Mouse (Mus musculus) thymus, postnatal 0 days (tissue): ENCODE data around the gene Thumpd2. TPM values are rescaled to one million over a fixed set of nuclear protein-coding genes. Genes with fewer than 3 reads are reported as not detected.

ENCODE experiments used
- DNase-seq: peaks from one replicate; pipeline ENCODE4 v3.0.0-alpha.2; 2015; ENCODE audit warnings: low spot score
- polyA plus RNA-seq: library from polyadenylated mRNA; unstranded; fragments of >200 nt; fragmentation: Nextera tagmentation; extraction: Ambion mirVana; gene quantifications from 2 replicates; pipeline ENCODE4 v1.2.1, GENCODE M21; 2015

Thumpd2 gene
- polyA plus RNA-seq, 1 experiment from 2014 or later: 22.2 TPM

GRCm38 (mm10) chr17:81032957-81033356 is 31.9 kb downstream of the Thumpd2 start:
- no peak for DNase-seq

- no peak for DNase-seq
These were observed 32.9 kb downstream of the Thumpd2 start for GRCm38 (mm10) chr17:81031830-81032442.

- DNase-seq: no peak
These were observed 37.6 kb downstream of the Thumpd2 start for GRCm38 (mm10) chr17:81027331-81027730.

GRCm38 (mm10) chr17:81017132-81017531 is 47.8 kb downstream of the Thumpd2 start:
- DNase-seq: no peak

GRCm38 (mm10) chr17:81015814-81016447 is 49.0 kb downstream of the Thumpd2 start:
- peak; percentile 63 for DNase-seq

- DNase-seq: no peak
These were observed 53.8 kb downstream of the Thumpd2 start for GRCm38 (mm10) chr17:81010844-81011685.

GRCm38 (mm10) chr17:81010199-81010598 is 54.7 kb downstream of the Thumpd2 start:
- no peak for DNase-seq

- DNase-seq: no peak
These were observed 55.8 kb downstream of the Thumpd2 start for GRCm38 (mm10) chr17:81009112-81009511.

- no peak for DNase-seq
These were observed 59.6 kb downstream of the Thumpd2 start for GRCm38 (mm10) chr17:81005292-81005691.

- DNase-seq: no peak
These were observed 60.4 kb downstream of the Thumpd2 start for GRCm38 (mm10) chr17:81004454-81004853.

GRCm38 (mm10) chr17:81002130-81002529 is 62.8 kb downstream of the Thumpd2 start:
- DNase-seq: no peak

- DNase-seq: no peak
These were observed 63.2 kb downstream of the Thumpd2 start for GRCm38 (mm10) chr17:81001647-81002046.

- DNase-seq: no peak
These were observed 63.9 kb downstream of the Thumpd2 start for GRCm38 (mm10) chr17:81001010-81001409.

- no peak for DNase-seq
These were observed 65.9 kb downstream of the Thumpd2 start for GRCm38 (mm10) chr17:80998958-80999357.

- DNase-seq: no peak
These were observed 67.7 kb downstream of the Thumpd2 start for GRCm38 (mm10) chr17:80997226-80997625.

GRCm38 (mm10) chr17:80991535-80992127 is 73.3 kb downstream of the Thumpd2 start:
- DNase-seq: no peak

GRCm38 (mm10) chr17:80982976-80983375 is 81.9 kb downstream of the Thumpd2 start:
- no peak for DNase-seq

GRCm38 (mm10) chr17:80982412-80982787 is 82.5 kb downstream of the Thumpd2 start:
- peak; percentile 48 for DNase-seq

- DNase-seq: no peak
These were observed 83.0 kb downstream of the Thumpd2 start for GRCm38 (mm10) chr17:80981721-80982411.

GRCm38 (mm10) chr17:80980096-80980495 is 84.8 kb downstream of the Thumpd2 start:
- no peak for DNase-seq

GRCm38 (mm10) chr17:80977245-80977644 is 87.6 kb downstream of the Thumpd2 start:
- no peak for DNase-seq
